Mouse (Mus musculus): ENCODE measurements around the gene Kcna5.

DNA sequence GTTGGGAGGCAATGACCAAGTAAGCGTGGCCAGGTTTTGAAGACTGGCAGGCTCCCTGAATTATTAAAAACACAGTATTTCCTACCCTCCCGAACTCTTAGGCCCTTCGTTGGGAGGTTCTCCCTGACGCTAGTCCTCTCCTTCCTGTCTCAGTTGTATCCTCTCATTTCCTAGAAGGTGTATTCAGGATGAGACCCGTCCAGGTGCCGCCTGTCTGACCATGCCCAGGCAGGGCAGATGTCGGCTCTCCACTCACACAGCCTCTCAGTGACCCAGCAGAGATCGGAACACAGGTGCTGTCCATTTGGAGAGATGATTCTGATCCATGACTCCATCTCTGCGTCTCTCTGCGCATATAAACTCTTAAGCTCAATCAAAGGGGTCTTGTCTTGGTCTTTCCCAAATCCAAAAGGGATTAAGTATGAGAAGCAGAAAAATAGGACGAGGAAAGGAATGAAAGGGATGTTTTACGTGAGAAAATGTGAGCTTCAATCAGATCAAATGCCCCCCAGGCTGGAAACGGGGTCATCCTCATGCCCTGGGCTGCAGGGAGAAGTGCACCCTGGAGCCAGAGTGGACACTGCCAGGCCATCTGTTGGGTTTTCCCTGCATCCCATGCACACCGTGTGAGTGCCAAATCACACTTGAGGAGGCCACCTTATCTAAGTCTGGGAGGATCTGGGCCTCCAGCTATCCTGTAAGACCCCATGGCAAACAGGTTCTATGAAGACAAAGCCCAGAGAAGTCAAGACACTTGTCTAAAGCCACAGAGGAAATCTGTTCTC lies 33.0 kb upstream of the Kcna5 start:
- TF ChIP-seq POLR2A (IDR thresholded peaks at IDR 0.05; ENCODE audit: borderline replicate concordance, extremely low read depth, low read depth, low read length) = no peak
- TF ChIP-seq CTCF (IDR thresholded peaks at IDR 0.05; ENCODE audit: insufficient read depth, low read length) = no peak

Data from lung, adult 2 months (tissue).